Mouse (Mus musculus): Measurements from ENCODE around the gene Ano6. TPM values are rescaled to one million over a fixed set of nuclear protein-coding genes. Genes with fewer than 3 reads are reported as not detected.

The Ano6 gene
- polyA plus RNA-seq, 2 experiments: 4.7 to 6.3 TPM

DNA sequence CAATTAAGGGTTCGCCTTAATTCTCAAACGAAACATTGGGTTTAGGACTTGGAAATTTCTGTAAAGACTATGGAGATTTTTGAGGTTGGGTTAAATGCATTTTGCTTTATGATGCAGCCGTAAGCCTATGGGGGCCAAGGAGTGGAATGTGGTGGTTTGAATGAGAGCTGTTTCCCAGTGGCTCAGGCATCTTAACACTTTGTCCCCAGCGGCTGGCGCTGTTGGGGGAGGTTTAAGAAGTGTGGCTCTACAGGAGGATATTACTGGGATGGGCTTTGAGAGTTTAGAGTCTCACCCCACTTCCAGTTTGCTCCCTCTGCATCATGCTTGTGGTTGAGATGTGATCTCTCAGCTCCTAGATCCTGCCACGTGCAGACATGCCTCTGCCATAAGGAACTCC lies 131.9 kb downstream of the Ano6 start:
- Histone ChIP-seq H3K9me3 (ENCODE audit: control insufficient read depth, low read length) (no peaks in the 10 kb centered on the region), H3K4me2 (ENCODE audit: low read depth) (no peak overlapping the region), H3K27ac (no peak overlapping the region), H3K9ac (replicated peaks) (no peak overlapping the region), H3K4me3 (ENCODE audit: insufficient read depth in 1 of 2, low read depth in 2 of 2, low read length in 2 of 2) (no peak overlapping the region), H3K36me3 (replicated peaks; ENCODE audit: control insufficient read depth, insufficient read depth, low read depth) (no peaks in the 10 kb centered on the region), H3K4me1 (replicated peaks; ENCODE audit: control insufficient read depth in 2 of 2, insufficient read depth in 2 of 2, low read length in 1 of 2) (peaks cover 9 to 13% of the 10 kb centered on the region in 2 experiments), H3K27me3 (ENCODE audit: control insufficient read depth, insufficient read depth, low read length) (no peaks in the 10 kb centered on the region)
- WGBS (ENCODE audit: insufficient replicate concordance): 79% methylated on average over 6 of the region's 6 CpGs
- ATAC-seq (ENCODE audit: insufficient read depth) (no peak), DNase-seq (ENCODE audit: low read depth in 3 of 3, low spot score in 3 of 3) (no peak)
- TF ChIP-seq CTCF (IDR thresholded peaks at IDR 0.05; ENCODE audit: low read depth) (no peak), EP300 (IDR thresholded peaks at IDR 0.05; ENCODE audit: low read depth) (no peak)

DNA sequence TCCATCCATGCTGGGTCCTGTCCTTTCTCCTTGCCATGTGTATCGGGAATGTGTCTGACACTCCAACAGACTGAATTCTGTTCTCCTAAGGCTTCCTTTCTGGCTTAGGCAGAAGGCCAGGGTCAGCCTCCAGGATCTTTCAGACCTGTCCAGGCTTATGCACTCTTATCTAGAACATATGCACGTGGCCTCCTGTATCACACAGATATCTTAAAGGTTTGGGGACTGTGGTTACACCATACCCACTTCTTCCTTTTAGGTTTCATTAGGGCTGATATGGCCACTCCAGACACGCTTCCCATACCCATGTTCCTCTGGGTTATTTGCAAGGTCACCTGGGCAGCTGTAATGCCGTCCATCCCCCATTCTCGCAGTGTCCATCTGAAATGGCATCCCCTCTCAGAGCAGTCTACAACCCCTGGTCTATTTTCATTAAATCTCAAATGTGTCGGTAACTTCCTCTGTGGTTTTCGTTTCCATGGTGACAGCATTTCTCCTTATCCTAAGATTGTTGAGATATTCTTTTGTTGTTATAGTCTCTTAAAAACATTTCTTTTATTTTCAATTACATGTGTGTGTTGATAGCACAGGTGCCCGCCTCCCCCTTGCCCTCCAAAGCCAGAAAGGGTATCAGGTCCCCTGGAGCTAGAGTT lies 134.8 kb downstream of the Ano6 start:
- no peak overlapping the region for H3K4me2 ChIP-seq (ENCODE audit: low read depth)
- H3K9ac ChIP-seq (replicated peaks): no peak overlapping the region
- H3K4me1 ChIP-seq (replicated peaks; ENCODE audit: control insufficient read depth in 2 of 2, insufficient read depth in 2 of 2, low read length in 1 of 2): peaks cover 4 to 10% of the 10 kb centered on the region in 2 experiments
- WGBS (ENCODE audit: insufficient replicate concordance): 41% methylated on average over 8 of the region's 8 CpGs
- TF ChIP-seq CTCF (IDR thresholded peaks at IDR 0.05; ENCODE audit: low read depth) (no peak), EP300 (IDR thresholded peaks at IDR 0.05; ENCODE audit: low read depth) (no peak)
- ATAC-seq (ENCODE audit: insufficient read depth): peak; percentile 49
- DNase-seq (ENCODE audit: low read depth in 3 of 3, low spot score in 3 of 3): peak in 1 of 3 experiments; percentile 31
- H3K9me3 ChIP-seq (ENCODE audit: control insufficient read depth, low read length): no peaks in the 10 kb centered on the region
- no peaks in the 10 kb centered on the region for H3K27me3 ChIP-seq (ENCODE audit: control insufficient read depth, insufficient read depth, low read length)
- H3K4me3 ChIP-seq (ENCODE audit: insufficient read depth in 1 of 2, low read depth in 2 of 2, low read length in 2 of 2): no peak overlapping the region
- no peak overlapping the region for H3K27ac ChIP-seq
- H3K36me3 ChIP-seq (replicated peaks; ENCODE audit: control insufficient read depth, insufficient read depth, low read depth): no peaks in the 10 kb centered on the region

DNA sequence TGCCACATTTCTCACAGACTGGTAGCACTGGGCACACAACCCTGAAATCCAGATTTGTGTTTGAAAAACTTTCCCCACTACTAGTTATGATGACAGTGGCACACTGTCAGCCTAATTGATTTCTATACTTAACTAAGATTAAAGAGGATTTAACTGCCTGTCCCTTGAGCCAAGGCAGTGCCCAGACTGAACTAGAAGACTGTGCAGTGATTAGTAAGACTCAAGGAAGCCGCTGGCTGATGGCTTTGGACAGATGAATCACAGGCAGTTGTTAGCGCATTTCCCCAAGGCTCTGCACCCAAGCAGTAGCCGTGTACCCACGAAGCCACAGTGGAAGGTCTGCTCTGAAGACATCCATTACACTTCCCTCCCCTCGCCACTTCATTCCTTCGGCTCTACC lies 138.4 kb downstream of the Ano6 start:
- no peak for TF ChIP-seq EP300 (IDR thresholded peaks at IDR 0.05; ENCODE audit: low read depth)
- TF ChIP-seq CTCF (IDR thresholded peaks at IDR 0.05; ENCODE audit: low read depth): no peak
- no peak overlapping the region for H3K27ac ChIP-seq
- no peak for ATAC-seq (ENCODE audit: insufficient read depth)
- H3K4me3 ChIP-seq (ENCODE audit: insufficient read depth in 1 of 2, low read depth in 2 of 2, low read length in 2 of 2): no peak overlapping the region
- H3K4me1 ChIP-seq (replicated peaks; ENCODE audit: control insufficient read depth in 2 of 2, insufficient read depth in 2 of 2, low read length in 1 of 2): peaks cover 4 to 6% of the 10 kb centered on the region in 2 experiments
- 73% methylated on average over 6 of the region's 6 CpGs for WGBS (ENCODE audit: insufficient replicate concordance)
- no peaks in the 10 kb centered on the region for H3K9me3 ChIP-seq (ENCODE audit: control insufficient read depth, low read length)
- H3K4me2 ChIP-seq (ENCODE audit: low read depth): no peak overlapping the region
- H3K9ac ChIP-seq (replicated peaks): no peak overlapping the region
- no peaks in the 10 kb centered on the region for H3K27me3 ChIP-seq (ENCODE audit: control insufficient read depth, insufficient read depth, low read length)
- DNase-seq (ENCODE audit: low read depth in 3 of 3, low spot score in 3 of 3): no peak
- no peaks in the 10 kb centered on the region for H3K36me3 ChIP-seq (replicated peaks; ENCODE audit: control insufficient read depth, insufficient read depth, low read depth)

DNA sequence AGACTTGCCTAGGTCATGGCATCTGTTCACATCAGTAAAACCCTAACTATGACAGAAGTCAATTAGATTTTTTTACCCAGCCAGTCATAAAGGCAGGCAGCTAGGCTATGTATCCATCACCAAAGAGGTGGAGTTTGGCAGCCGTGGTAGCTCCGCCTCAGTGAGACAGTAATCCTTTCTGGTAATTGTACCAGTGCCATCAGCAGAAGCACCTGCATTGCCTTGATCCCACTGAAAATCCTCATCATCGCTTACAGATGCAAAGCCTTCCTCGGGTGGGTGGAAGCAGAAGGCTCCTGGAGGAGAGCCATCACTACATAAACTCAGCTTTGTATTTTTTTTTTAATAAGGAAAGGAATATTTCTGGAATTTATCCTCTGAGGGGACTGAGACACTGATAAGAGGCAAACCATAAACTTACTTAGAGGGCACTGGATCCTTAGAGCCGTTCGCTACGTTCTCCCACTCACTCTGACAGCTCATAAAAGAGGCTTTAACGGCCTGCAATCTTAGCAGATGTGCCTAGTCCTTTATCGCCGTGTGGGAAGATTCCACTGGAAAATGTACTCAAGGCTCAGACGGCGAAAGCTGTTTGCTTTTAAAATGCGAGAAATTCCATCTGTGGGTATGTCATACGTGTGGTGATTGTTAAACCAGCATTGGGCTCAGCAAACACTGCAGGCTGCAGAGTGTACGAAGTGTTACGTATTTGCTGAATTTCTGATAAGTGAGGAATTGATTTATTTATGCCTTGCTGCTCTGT lies 140.6 kb downstream of the Ano6 start:
- Histone ChIP-seq H3K4me2 (ENCODE audit: low read depth) (no peak overlapping the region), H3K4me3 (ENCODE audit: insufficient read depth in 1 of 2, low read depth in 2 of 2, low read length in 2 of 2) (no peak overlapping the region), H3K9me3 (ENCODE audit: control insufficient read depth, low read length) (no peaks in the 10 kb centered on the region), H3K36me3 (replicated peaks; ENCODE audit: control insufficient read depth, insufficient read depth, low read depth) (no peaks in the 10 kb centered on the region), H3K27ac (no peak overlapping the region), H3K27me3 (ENCODE audit: control insufficient read depth, insufficient read depth, low read length) (no peaks in the 10 kb centered on the region), H3K4me1 (replicated peaks; ENCODE audit: control insufficient read depth in 2 of 2, insufficient read depth in 2 of 2, low read length in 1 of 2) (no peaks in the 10 kb centered on the region), H3K9ac (replicated peaks) (no peak overlapping the region)
- 79% methylated on average over 16 of the region's 16 CpGs for whole genome bisulfite sequencing (ENCODE audit: insufficient replicate concordance)
- TF ChIP-seq EP300 (IDR thresholded peaks at IDR 0.05; ENCODE audit: low read depth): no peak
- no peak for TF ChIP-seq CTCF (IDR thresholded peaks at IDR 0.05; ENCODE audit: low read depth)
- ATAC-seq (ENCODE audit: insufficient read depth) (no peak), DNase-seq (ENCODE audit: low read depth in 3 of 3, low spot score in 3 of 3) (no peak)

DNA sequence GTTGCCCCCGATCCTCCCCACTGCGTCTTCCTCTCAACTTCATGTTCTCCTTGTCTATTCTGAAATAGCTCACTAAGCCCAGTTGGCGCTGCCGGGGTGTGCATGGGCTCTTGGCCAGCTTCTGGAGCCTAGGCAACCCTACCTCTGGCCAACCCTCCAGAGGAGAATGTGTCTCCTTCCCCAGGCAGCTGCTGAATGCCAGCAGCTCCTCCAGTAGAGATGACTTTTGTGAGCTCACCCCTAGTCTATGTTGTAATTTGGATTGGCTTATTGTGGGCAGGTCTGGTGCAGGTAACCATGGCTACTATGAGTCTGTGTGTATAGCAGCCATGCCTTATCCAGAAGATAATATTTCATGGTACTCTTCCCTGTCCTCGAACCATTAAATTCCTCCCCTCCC lies 141.7 kb downstream of the Ano6 start:
- no peak overlapping the region for H3K9ac ChIP-seq (replicated peaks)
- H3K4me2 ChIP-seq (ENCODE audit: low read depth): no peak overlapping the region
- no peaks in the 10 kb centered on the region for H3K9me3 ChIP-seq (ENCODE audit: control insufficient read depth, low read length)
- no peak overlapping the region for H3K27ac ChIP-seq
- ATAC-seq (ENCODE audit: insufficient read depth) (no peak), DNase-seq (ENCODE audit: low read depth in 3 of 3, low spot score in 3 of 3) (no peak)
- WGBS (ENCODE audit: insufficient replicate concordance): 78% methylated on average over 5 of the region's 5 CpGs
- no peaks in the 10 kb centered on the region for H3K4me1 ChIP-seq (replicated peaks; ENCODE audit: control insufficient read depth in 2 of 2, insufficient read depth in 2 of 2, low read length in 1 of 2)
- H3K4me3 ChIP-seq (ENCODE audit: insufficient read depth in 1 of 2, low read depth in 2 of 2, low read length in 2 of 2): no peak overlapping the region
- H3K27me3 ChIP-seq (ENCODE audit: control insufficient read depth, insufficient read depth, low read length): no peaks in the 10 kb centered on the region
- no peaks in the 10 kb centered on the region for H3K36me3 ChIP-seq (replicated peaks; ENCODE audit: control insufficient read depth, insufficient read depth, low read depth)
- no peak for TF ChIP-seq CTCF (IDR thresholded peaks at IDR 0.05; ENCODE audit: low read depth)
- no peak for TF ChIP-seq EP300 (IDR thresholded peaks at IDR 0.05; ENCODE audit: low read depth)

Measured in liver, embryonic 14.5 days (tissue).